Mouse (Mus musculus) myocyte (in vitro differentiated cells): ENCODE data around the gene Olfr1023.

Source experiments
- CEBPB ChIP-seq: IDR thresholded peaks from 2 replicates; pipeline ENCODE4 v1.6.1; 2011; ENCODE audit warnings: mild to moderate bottlenecking, moderate library complexity; ENCODE audit not compliant: poor library complexity, insufficient read depth, severe bottlenecking
- E2F4 ChIP-seq: IDR thresholded peaks from one replicate; pipeline ENCODE4 v1.6.1; 2011; ENCODE audit warnings: mild to moderate bottlenecking, control low read depth, moderate library complexity; ENCODE audit not compliant: insufficient read depth
- MAX ChIP-seq: IDR thresholded peaks from one replicate; pipeline ENCODE4 v1.6.1; 2011; ENCODE audit warnings: low read depth, mild to moderate bottlenecking, control low read depth
- MYOD1 ChIP-seq, 3 experiments: IDR thresholded peaks; one replicate each; pipeline ENCODE4 v1.6.1; 2011; ENCODE audit warnings: control low read depth in 2 of 3, low read depth in 2 of 3, mild to moderate bottlenecking in 2 of 3, moderate library complexity in 1 of 3; ENCODE audit not compliant: insufficient read length in 2 of 3, control insufficient read depth in 1 of 3
- POLR2A ChIP-seq: IDR thresholded peaks from one replicate; pipeline ENCODE4 v1.6.1; 2011; ENCODE audit warnings: low read depth, mild to moderate bottlenecking, control low read depth, moderate library complexity; ENCODE audit not compliant: insufficient read length
- POLR2AphosphoS2 ChIP-seq: IDR thresholded peaks from one replicate; pipeline ENCODE4 v1.6.1; 2011; ENCODE audit warnings: low read depth, control low read depth; ENCODE audit not compliant: insufficient read length
- REST ChIP-seq: IDR thresholded peaks from one replicate; pipeline ENCODE4 v1.6.1; 2011; ENCODE audit warnings: mild to moderate bottlenecking, control low read depth, moderate library complexity; ENCODE audit not compliant: insufficient read depth, insufficient read length
- TCF12 ChIP-seq: IDR thresholded peaks from one replicate; pipeline ENCODE4 v1.6.1; 2011; ENCODE audit warnings: mild to moderate bottlenecking, control low read depth; ENCODE audit not compliant: poor library complexity, insufficient read depth, severe bottlenecking
- TCF3 ChIP-seq: IDR thresholded peaks from one replicate; pipeline ENCODE4 v1.6.1; 2011; ENCODE audit warnings: low read depth, control low read depth; ENCODE audit not compliant: insufficient read length
- USF1 ChIP-seq: IDR thresholded peaks from one replicate; pipeline ENCODE4 v1.6.1; 2011; ENCODE audit warnings: low read depth, mild to moderate bottlenecking, control low read depth, moderate library complexity

GRCm38 (mm10) chr2:85845383-85845782 is 40.1 kb upstream of the Olfr1023 start, which contains the start of gene Olfr1019:
- TF ChIP-seq POLR2A (no peak), REST (no peak), TCF3 (no peak), POLR2AphosphoS2 (no peak), MYOD1 (IDR thresholded peaks at IDR 0.05; ENCODE audit: control insufficient read depth in 1 of 3, insufficient read length in 2 of 3, low read depth in 2 of 3) (no peak), CEBPB (no peak), MAX (no peak), USF1 (no peak), E2F4 (no peak), TCF12 (no peak)
